Mouse (Mus musculus): ENCODE measurements around the gene Gjb2.

- TF ChIP-seq CTCF (IDR thresholded peaks at IDR 0.05; ENCODE audit: low read depth) (no peak), EP300 (optimal IDR thresholded peaks at IDR 0.05) (no peak)
Observed at GRCm38 (mm10) chr14:57107091-57107490, 2.6 kb upstream of the Gjb2 start.

Data from stomach, postnatal 0 days (tissue).